Mouse (Mus musculus) embryonic facial prominence, embryonic 12.5 days (tissue): ENCODE measurements around the gene Rpusd3. TPM values are rescaled to one million over a fixed set of nuclear protein-coding genes. Genes with fewer than 3 reads are reported as not detected.

Experiments used
- ATAC-seq: fragments of 200-750 bp; cut with Nextera tagmentation; 2 replicates; pipeline ENCODE4 v1.8.0; 2017; ENCODE audit not compliant: insufficient number of reproducible peaks, insufficient read depth, low FRiP score, low TSS enrichment
- H3K27ac ChIP-seq: fragments of 300-500 bp; sonication (generic); 2 replicates; pipeline ENCODE4 v1.5.1; 2016; ENCODE audit warnings: mild to moderate bottlenecking
- H3K27me3 ChIP-seq: fragments of 300-500 bp; sonication (generic); 2 replicates; pipeline ENCODE4 v1.6.1; 2016; ENCODE audit warnings: mild to moderate bottlenecking, moderate library complexity
- H3K36me3 ChIP-seq: fragments of 300-500 bp; sonication (generic); 2 replicates; pipeline ENCODE4 v1.6.1; 2016; ENCODE audit warnings: mild to moderate bottlenecking
- H3K4me1 ChIP-seq: fragments of 300-500 bp; sonication (generic); 2 replicates; pipeline ENCODE4 v1.6.1; 2016
- H3K4me2 ChIP-seq: fragments of 300-500 bp; sonication (generic); replicated peaks from 2 replicates; pipeline ENCODE4 v1.6.1; 2016; ENCODE audit warnings: mild to moderate bottlenecking, moderate library complexity
- H3K4me3 ChIP-seq: fragments of 300-500 bp; sonication (generic); 2 replicates; pipeline ENCODE4 v1.5.1; 2016; ENCODE audit warnings: mild to moderate bottlenecking
- H3K9ac ChIP-seq: fragments of 300-500 bp; sonication (generic); 2 replicates; pipeline ENCODE4 v1.6.1; 2016; ENCODE audit warnings: mild to moderate bottlenecking, moderate library complexity
- H3K9me3 ChIP-seq: fragments of 300-500 bp; sonication (generic); 2 replicates; pipeline ENCODE4 v1.6.1; 2016; ENCODE audit warnings: mild to moderate bottlenecking, moderate library complexity
- WGBS: fragments of 180-500 bp; shearing (Covaris S2); methylation state at CpG from one replicate; pipeline ENCODE4 v1.1.7; 2016; 5-methylcytosine and 5-hydroxymethylcytosine counted together
- polyA plus RNA-seq: library from polyadenylated mRNA; unstranded; fragments of >200 nt; fragmentation: Nextera tagmentation; extraction: Ambion mirVana; gene quantifications from 2 replicates; pipeline ENCODE4 v1.2.1, GENCODE M21; 2016

Gene Rpusd3
- polyA plus RNA-seq: 26.0 and 28.6 TPM in 2 replicates

- Histone ChIP-seq H3K9ac (peak within 1 kb of the TSS; percentile 68), H3K4me2 (peak within 1 kb of the TSS; percentile 76), H3K36me3 (peaks cover 17% of the 10 kb centered on the region), H3K27me3 (no peaks in the 10 kb centered on the region), H3K4me1 (peaks cover 11% of the 10 kb centered on the region), H3K27ac (0 out of 2 replicates have a peak within 1 kb of the TSS, but pooled peaks have one; percentile 7), H3K9me3 (no peaks in the 10 kb centered on the region), H3K4me3 (peak within 1 kb of the TSS; percentile 53)
- under 1% methylated on average over 25 of the region's 25 CpGs for WGBS
- peak; percentile 94 for ATAC-seq
Observed at GRCm38 (mm10) chr6:113419199-113419587, at the start of gene Rpusd3. Gene Rpusd3, minus strand, starts transcription at chr6:113419340.

DNA sequence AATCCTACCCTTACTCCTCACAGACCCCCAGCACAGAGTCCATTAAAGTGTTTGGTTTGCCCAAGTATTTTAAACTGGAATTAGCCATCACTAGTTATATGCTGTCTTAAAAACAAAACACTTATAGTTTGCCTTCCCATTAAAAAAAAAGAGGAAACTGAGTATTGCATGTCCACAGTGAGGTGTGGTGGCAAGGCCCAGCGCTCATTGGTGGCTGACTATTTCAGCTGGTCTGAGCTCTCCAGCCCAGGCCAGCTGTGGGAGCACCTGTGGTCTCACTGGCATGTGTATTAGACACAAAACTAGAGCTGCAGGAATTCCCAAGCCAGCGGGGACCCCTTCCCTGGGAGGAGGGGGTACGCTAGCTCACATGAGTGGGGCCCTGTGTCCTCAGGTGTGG is 49.4 kb upstream of the Rpusd3 start:
- no peak for ATAC-seq
- Histone ChIP-seq H3K4me2 (0 out of 2 replicates have a peak overlapping the region, but pooled peaks have one; percentile 71), H3K27me3 (peaks cover 32% of the 10 kb centered on the region), H3K9me3 (no peaks in the 10 kb centered on the region), H3K9ac (peak overlapping the region; percentile 4; the same call in 1 of the 2 replicates), H3K27ac (no peak overlapping the region), H3K4me3 (no peak overlapping the region), H3K4me1 (peaks cover 14% of the 10 kb centered on the region), H3K36me3 (no peaks in the 10 kb centered on the region)
- WGBS: 62% methylated on average over 3 of the region's 3 CpGs

GRCm38 (mm10) chr6:113465602-113466001 is 46.5 kb upstream of the Rpusd3 start:
- Histone ChIP-seq H3K4me1 (peaks cover 10% of the 10 kb centered on the region), H3K9me3 (no peaks in the 10 kb centered on the region), H3K4me3 (no peak overlapping the region), H3K36me3 (no peaks in the 10 kb centered on the region), H3K9ac (no peak overlapping the region), H3K27me3 (peaks cover 18% of the 10 kb centered on the region), H3K27ac (no peak overlapping the region), H3K4me2 (no peak overlapping the region)
- ATAC-seq: no peak
- WGBS: 53% methylated on average over 5 of the region's 5 CpGs

- no peak for ATAC-seq
- Histone ChIP-seq H3K4me2 (no peak overlapping the region), H3K9ac (no peak overlapping the region), H3K4me3 (no peak overlapping the region), H3K36me3 (no peaks in the 10 kb centered on the region), H3K4me1 (peaks cover under 1% of the 10 kb centered on the region; the same call in 1 of the 2 replicates), H3K9me3 (no peaks in the 10 kb centered on the region), H3K27me3 (peaks cover 3% of the 10 kb centered on the region; the same call in 1 of the 2 replicates), H3K27ac (no peak overlapping the region)
- 67% methylated on average over 7 of the region's 7 CpGs for WGBS
Observed at GRCm38 (mm10) chr6:113464040-113464439, 44.9 kb upstream of the Rpusd3 start.

- H3K27me3 ChIP-seq: no peaks in the 10 kb centered on the region
- H3K27ac ChIP-seq: no peak overlapping the region
- 65% methylated on average over 10 of the region's 10 CpGs for WGBS
- no peaks in the 10 kb centered on the region for H3K4me1 ChIP-seq
- peak overlapping the region; percentile 6; the same call in 1 of the 2 replicates for H3K4me3 ChIP-seq
- H3K36me3 ChIP-seq: no peaks in the 10 kb centered on the region
- H3K9me3 ChIP-seq: no peaks in the 10 kb centered on the region
- H3K9ac ChIP-seq: no peak overlapping the region
- 0 out of 2 replicates have a peak, but pooled peaks have one; percentile 64 for ATAC-seq
- no peak overlapping the region for H3K4me2 ChIP-seq
Observed at GRCm38 (mm10) chr6:113458635-113459034, 39.5 kb upstream of the Rpusd3 start.

- 51% methylated on average over 10 of the region's 10 CpGs for WGBS
- H3K4me3 ChIP-seq: peak within 1 kb of the TSS; percentile 6; the same call in 1 of the 2 replicates
- no peaks in the 10 kb centered on the region for H3K27me3 ChIP-seq
- no peak for ATAC-seq
- H3K9me3 ChIP-seq: no peaks in the 10 kb centered on the region
- H3K36me3 ChIP-seq: no peaks in the 10 kb centered on the region
- no peak within 1 kb of the TSS for H3K9ac ChIP-seq
- H3K4me2 ChIP-seq: no peak within 1 kb of the TSS
- no peaks in the 10 kb centered on the region for H3K4me1 ChIP-seq
- H3K27ac ChIP-seq: no peak within 1 kb of the TSS
Observed at GRCm38 (mm10) chr6:113457952-113458534, 38.9 kb upstream of the Rpusd3 start, which contains the start of gene Il17re. Gene Il17re, plus strand, starts transcription at chr6:113458484.

DNA sequence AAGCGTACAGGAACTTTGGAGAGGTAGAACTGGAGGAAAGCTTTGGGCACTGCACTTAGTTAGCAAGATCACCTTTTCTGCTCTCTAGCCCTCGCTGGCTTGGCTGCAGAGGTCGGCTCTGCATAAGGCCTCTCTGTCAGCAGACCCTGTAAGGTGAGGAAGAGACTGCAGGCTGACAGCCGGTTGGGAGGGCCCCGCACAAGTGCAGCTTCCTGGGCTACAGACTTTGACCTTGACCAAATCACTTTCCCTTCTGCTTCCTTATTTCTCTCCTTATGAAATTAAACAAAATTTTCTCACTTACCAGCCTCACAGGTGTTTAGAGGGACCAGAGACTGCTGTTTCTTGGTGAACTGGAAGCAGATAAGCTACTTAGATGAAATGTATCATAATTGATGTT is 35.9 kb upstream of the Rpusd3 start:
- H3K4me2 ChIP-seq: no peak overlapping the region
- no peaks in the 10 kb centered on the region for H3K36me3 ChIP-seq
- H3K27ac ChIP-seq: no peak overlapping the region
- no peak for ATAC-seq
- no peaks in the 10 kb centered on the region for H3K4me1 ChIP-seq
- H3K9ac ChIP-seq: no peak overlapping the region
- no peak overlapping the region for H3K4me3 ChIP-seq
- H3K9me3 ChIP-seq: no peaks in the 10 kb centered on the region
- no peaks in the 10 kb centered on the region for H3K27me3 ChIP-seq
- WGBS: 75% methylated on average over 5 of the region's 5 CpGs

GRCm38 (mm10) chr6:113451839-113452238 is 32.7 kb upstream of the Rpusd3 start:
- H3K9ac ChIP-seq: no peak overlapping the region
- 76% methylated on average over 2 of the region's 2 CpGs for WGBS
- H3K4me2 ChIP-seq: no peak overlapping the region
- no peaks in the 10 kb centered on the region for H3K9me3 ChIP-seq
- peaks cover 24% of the 10 kb centered on the region for H3K36me3 ChIP-seq
- H3K4me3 ChIP-seq: no peak overlapping the region
- ATAC-seq: no peak
- no peaks in the 10 kb centered on the region for H3K4me1 ChIP-seq
- no peaks in the 10 kb centered on the region for H3K27me3 ChIP-seq
- no peak overlapping the region for H3K27ac ChIP-seq

- Histone ChIP-seq H3K36me3 (peaks cover 31% of the 10 kb centered on the region), H3K4me3 (no peak overlapping the region)
- WGBS: 92% methylated on average over 4 of the region's 4 CpGs
Observed at GRCm38 (mm10) chr6:113447639-113448038, 28.5 kb upstream of the Rpusd3 start.

GRCm38 (mm10) chr6:113444207-113444965 is 25.2 kb upstream of the Rpusd3 start:
- Histone ChIP-seq H3K9me3 (no peaks in the 10 kb centered on the region), H3K4me2 (no peak overlapping the region), H3K36me3 (peaks cover 31% of the 10 kb centered on the region), H3K4me3 (no peak overlapping the region), H3K27me3 (no peaks in the 10 kb centered on the region), H3K27ac (no peak overlapping the region), H3K9ac (no peak overlapping the region), H3K4me1 (peaks cover 6% of the 10 kb centered on the region; the same call in 1 of the 2 replicates)
- WGBS: 87% methylated on average over 8 of the region's 8 CpGs
- ATAC-seq: no peak

More at GRCm38 (mm10) chr6:113447639-113448038, 28.5 kb upstream of the Rpusd3 start:
- Histone ChIP-seq H3K4me2 (no peak overlapping the region), H3K27ac (no peak overlapping the region), H3K27me3 (no peaks in the 10 kb centered on the region), H3K4me1 (peaks cover 6% of the 10 kb centered on the region; the same call in 1 of the 2 replicates), H3K9me3 (no peaks in the 10 kb centered on the region), H3K9ac (no peak overlapping the region)
- no peak for ATAC-seq

- 46% methylated on average over 12 of the region's 12 CpGs for WGBS
- Histone ChIP-seq H3K4me1 (peaks cover 6% of the 10 kb centered on the region; the same call in 1 of the 2 replicates), H3K4me3 (peak overlapping the region; percentile 97), H3K9ac (peak overlapping the region; percentile 92), H3K27me3 (no peaks in the 10 kb centered on the region), H3K27ac (peak overlapping the region; percentile 69; the same call in 1 of the 2 replicates), H3K36me3 (peaks cover 19% of the 10 kb centered on the region), H3K9me3 (no peaks in the 10 kb centered on the region), H3K4me2 (peak overlapping the region; percentile 82)
- ATAC-seq: no peak
Observed at GRCm38 (mm10) chr6:113443091-113443490, 24.0 kb upstream of the Rpusd3 start.
